ENCODE assay signal across 8 mouse cellular contexts in genomic region chr7:126696303-126696702, GRCm38 (mm10). TPM values are rescaled to one million over a fixed set of nuclear protein-coding genes. Genes with fewer than 3 reads are reported as not detected.
DNase-seq lines count a peak whose midpoint lies in the region; ATAC-seq and TF ChIP-seq lines count a peak whose summit lies in the region.

No protein-coding gene starts in this region.

- 3% methylated on average over 17 of the region's 17 CpGs for WGBS in kidney, adult 2 months
- WGBS in hindbrain, embryonic 12.5 days: 2% methylated on average over 17 of the region's 17 CpGs
- WGBS in midbrain, embryonic 13.5 days: 3% methylated on average over 17 of the region's 17 CpGs

- H3K4me1 ChIP-seq in kidney, adult 2 months (ENCODE audit: control insufficient read depth, insufficient read depth, low read length): 0 out of 2 replicates have a peak, but pooled peaks cover 4% of the 10 kb centered on the region
- H3K4me1 ChIP-seq in bone marrow macrophage, adult 2 months (ENCODE audit: control insufficient read depth, insufficient read depth, low read length): peaks cover 26% of the 10 kb centered on the region
- H3K4me1 ChIP-seq in hindbrain, embryonic 12.5 days: peaks cover 28% of the 10 kb centered on the region
- H3K4me1 ChIP-seq in midbrain, embryonic 13.5 days (replicated peaks): peaks cover 50% of the 10 kb centered on the region

- intact Hi-C loops in left cerebral cortex, postnatal 4 days (cut with DNase I): no loop called here

- no peak for TF ChIP-seq CTCF in kidney, adult 2 months (conservative IDR thresholded peaks at IDR 0.05; ENCODE audit: insufficient read depth, insufficient read length, low read depth, low read length)
- no peak for TF ChIP-seq CTCF in bone marrow macrophage, adult 2 months (IDR thresholded peaks at IDR 0.05; ENCODE audit: low read depth, low read length)

- peak overlapping the region; percentile 87 for H3K4me3 ChIP-seq in kidney, adult 2 months (ENCODE audit: insufficient read depth, low read depth, low read length)
- peak overlapping the region; percentile 96 for H3K4me3 ChIP-seq in bone marrow macrophage, adult 2 months (ENCODE audit: insufficient read depth, low read length)
- peak overlapping the region; percentile 79 for H3K4me3 ChIP-seq in hindbrain, embryonic 12.5 days
- H3K4me3 ChIP-seq in midbrain, embryonic 13.5 days (replicated peaks): peak overlapping the region; percentile 69

- H3K9me3 ChIP-seq in hindbrain, embryonic 12.5 days (replicated peaks): no peaks in the 10 kb centered on the region
- no peaks in the 10 kb centered on the region for H3K9me3 ChIP-seq in midbrain, embryonic 13.5 days

- H3K27me3 ChIP-seq in kidney, adult 2 months (replicated peaks; ENCODE audit: control insufficient read depth, insufficient read depth, low read length): no peaks in the 10 kb centered on the region
- no peaks in the 10 kb centered on the region for H3K27me3 ChIP-seq in hindbrain, embryonic 12.5 days
- no peaks in the 10 kb centered on the region for H3K27me3 ChIP-seq in midbrain, embryonic 13.5 days

- peak overlapping the region; percentile 81 for H3K4me2 ChIP-seq in hindbrain, embryonic 12.5 days (replicated peaks)
- peak overlapping the region; percentile 97 for H3K4me2 ChIP-seq in midbrain, embryonic 13.5 days (replicated peaks)

- H3K9ac ChIP-seq in hindbrain, embryonic 12.5 days: peak overlapping the region; percentile 84
- H3K9ac ChIP-seq in midbrain, embryonic 13.5 days (replicated peaks): peak overlapping the region; percentile 80

- no peak overlapping the region for H3K27ac ChIP-seq in kidney, adult 2 months (ENCODE audit: insufficient read depth, low read depth, low read length)
- H3K27ac ChIP-seq in bone marrow macrophage, adult 2 months (ENCODE audit: insufficient read depth, low read depth, low read length): peak overlapping the region; percentile 67
- peak overlapping the region; percentile 45; the same call in 1 of the 2 replicates for H3K27ac ChIP-seq in hindbrain, embryonic 12.5 days
- peak overlapping the region; percentile 74 for H3K27ac ChIP-seq in midbrain, embryonic 13.5 days

- DNase-seq in kidney, adult 2 months: no peak
- DNase-seq in kidney, adult 9 months: no peak
- no peak for DNase-seq in adrenal gland, adult 18-20 months (ENCODE audit: low spot score in 2 of 2)
- no peak for DNase-seq in left cerebral cortex, postnatal 4 days
- DNase-seq in left cerebral cortex, adult 11 months (ENCODE audit: low spot score): no peak

- no peak for ATAC-seq in hindbrain, embryonic 12.5 days (ENCODE audit: low FRiP score)
- no peak for ATAC-seq in midbrain, embryonic 13.5 days

- TF ChIP-seq POLR2A in kidney, adult 2 months (IDR thresholded peaks at IDR 0.05; ENCODE audit: low read depth, low read length): no peak
- TF ChIP-seq POLR2A in bone marrow macrophage, adult 2 months (IDR thresholded peaks at IDR 0.05; ENCODE audit: borderline replicate concordance, low read depth, low read length): no peak

- no peaks in the 10 kb centered on the region for H3K36me3 ChIP-seq in kidney, adult 2 months (ENCODE audit: control insufficient read depth, insufficient read depth, low read length)
- peaks cover 42% of the 10 kb centered on the region for H3K36me3 ChIP-seq in hindbrain, embryonic 12.5 days
- peaks cover 39% of the 10 kb centered on the region for H3K36me3 ChIP-seq in midbrain, embryonic 13.5 days

RNA-seq across cellular contexts. Expression of gene Slx1b, which starts 0.7 kb away (rescaled TPM):
- 13.1 and 17.2 TPM in 2 replicates for polyA plus RNA-seq in kidney, adult 2 months (2012; rRNA removed)
- 8.4 and 11.6 TPM in 2 replicates for polyA plus RNA-seq in bone marrow macrophage, adult 2 months (2012; ENCODE audit: insufficient read depth, insufficient read length, missing spikeins)
- polyA plus RNA-seq in hindbrain, embryonic 12.5 days (2016; fragmentation: Nextera tagmentation; extraction: Ambion mirVana): 15.3 and 17.1 TPM in 2 replicates
- polyA plus RNA-seq in midbrain, embryonic 13.5 days (2015; fragmentation: Nextera tagmentation; extraction: Ambion mirVana): 21.0 and 21.1 TPM in 2 replicates
- total RNA-seq in adrenal gland, adult 18-20 months (2021): 10 to 100 TPM in 1 of 2 experiments, 1 to 10 TPM in 1; 9.9 to 11.1 TPM
- 10 to 100 TPM; 25.4 to 26.5 TPM for total RNA-seq in left cerebral cortex, postnatal 4 days (2021)

RNA-seq across cellular contexts. Expression of gene Bola2, which starts 1.1 kb away (rescaled TPM):
- polyA plus RNA-seq in kidney, adult 2 months (2012; rRNA removed): 63.9 and 67.2 TPM in 2 replicates
- polyA plus RNA-seq in bone marrow macrophage, adult 2 months (2012; ENCODE audit: insufficient read depth, insufficient read length, missing spikeins): 62.1 and 63.7 TPM in 2 replicates
- 121 and 147 TPM in 2 replicates for polyA plus RNA-seq in hindbrain, embryonic 12.5 days (2016; fragmentation: Nextera tagmentation; extraction: Ambion mirVana)
- polyA plus RNA-seq in midbrain, embryonic 13.5 days (2015; fragmentation: Nextera tagmentation; extraction: Ambion mirVana): 141 and 158 TPM in 2 replicates
- 100 to 1,000 TPM in 1 of 2 experiments, 10 to 100 TPM in 1; 98.7 to 105 TPM for total RNA-seq in adrenal gland, adult 18-20 months (2021)
- total RNA-seq in left cerebral cortex, postnatal 4 days (2021): 100 to 1,000 TPM; 107 to 115 TPM

RNA-seq across cellular contexts. Expression of gene Coro1a, which starts 11.3 kb away (rescaled TPM):
- polyA plus RNA-seq in kidney, adult 2 months (2012; rRNA removed): 22.7 and 71.6 TPM in 2 replicates
- polyA plus RNA-seq in bone marrow macrophage, adult 2 months (2012; ENCODE audit: insufficient read depth, insufficient read length, missing spikeins): 622 and 668 TPM in 2 replicates
- polyA plus RNA-seq in hindbrain, embryonic 12.5 days (2016; fragmentation: Nextera tagmentation; extraction: Ambion mirVana): 53.6 and 56.9 TPM in 2 replicates
- 96.3 and 101 TPM in 2 replicates for polyA plus RNA-seq in midbrain, embryonic 13.5 days (2015; fragmentation: Nextera tagmentation; extraction: Ambion mirVana)
- 10 to 100 TPM; 19.0 to 21.7 TPM for total RNA-seq in adrenal gland, adult 18-20 months (2021)
- 100 to 1,000 TPM; 137 to 143 TPM for total RNA-seq in left cerebral cortex, postnatal 4 days (2021)

RNA-seq across cellular contexts. Expression of gene Sult1a1, which starts 20.1 kb away (rescaled TPM):
- polyA plus RNA-seq in kidney, adult 2 months (2012; rRNA removed): 29.0 and 30.1 TPM in 2 replicates
- polyA plus RNA-seq in bone marrow macrophage, adult 2 months (2012; ENCODE audit: insufficient read depth, insufficient read length, missing spikeins): 42.3 and 56.8 TPM in 2 replicates
- polyA plus RNA-seq in hindbrain, embryonic 12.5 days (2016; fragmentation: Nextera tagmentation; extraction: Ambion mirVana): 0.65 and 1.4 TPM in 2 replicates
- polyA plus RNA-seq in midbrain, embryonic 13.5 days (2015; fragmentation: Nextera tagmentation; extraction: Ambion mirVana): 0.93 and 1.9 TPM in 2 replicates
- 10 to 100 TPM; 48.0 to 52.5 TPM for total RNA-seq in adrenal gland, adult 18-20 months (2021)
- 1 to 10 TPM; 2.9 to 3.1 TPM for total RNA-seq in left cerebral cortex, postnatal 4 days (2021)

RNA-seq across cellular contexts. Expression of gene Sgf29, which starts 47.2 kb away (rescaled TPM):
- 28.1 and 34.7 TPM in 2 replicates for polyA plus RNA-seq in kidney, adult 2 months (2012; rRNA removed)
- polyA plus RNA-seq in bone marrow macrophage, adult 2 months (2012; ENCODE audit: insufficient read depth, insufficient read length, missing spikeins): 28.6 and 31.7 TPM in 2 replicates
- 27.3 and 40.6 TPM in 2 replicates for polyA plus RNA-seq in hindbrain, embryonic 12.5 days (2016; fragmentation: Nextera tagmentation; extraction: Ambion mirVana)
- 54.5 and 57.0 TPM in 2 replicates for polyA plus RNA-seq in midbrain, embryonic 13.5 days (2015; fragmentation: Nextera tagmentation; extraction: Ambion mirVana)
- 10 to 100 TPM; 39.6 to 50.1 TPM for total RNA-seq in adrenal gland, adult 18-20 months (2021)
- total RNA-seq in left cerebral cortex, postnatal 4 days (2021): 10 to 100 TPM; 49.9 to 53.0 TPM
